Comparison of ENCODE assay signal across 8 mouse cellular contexts in the genomic region with DNA sequence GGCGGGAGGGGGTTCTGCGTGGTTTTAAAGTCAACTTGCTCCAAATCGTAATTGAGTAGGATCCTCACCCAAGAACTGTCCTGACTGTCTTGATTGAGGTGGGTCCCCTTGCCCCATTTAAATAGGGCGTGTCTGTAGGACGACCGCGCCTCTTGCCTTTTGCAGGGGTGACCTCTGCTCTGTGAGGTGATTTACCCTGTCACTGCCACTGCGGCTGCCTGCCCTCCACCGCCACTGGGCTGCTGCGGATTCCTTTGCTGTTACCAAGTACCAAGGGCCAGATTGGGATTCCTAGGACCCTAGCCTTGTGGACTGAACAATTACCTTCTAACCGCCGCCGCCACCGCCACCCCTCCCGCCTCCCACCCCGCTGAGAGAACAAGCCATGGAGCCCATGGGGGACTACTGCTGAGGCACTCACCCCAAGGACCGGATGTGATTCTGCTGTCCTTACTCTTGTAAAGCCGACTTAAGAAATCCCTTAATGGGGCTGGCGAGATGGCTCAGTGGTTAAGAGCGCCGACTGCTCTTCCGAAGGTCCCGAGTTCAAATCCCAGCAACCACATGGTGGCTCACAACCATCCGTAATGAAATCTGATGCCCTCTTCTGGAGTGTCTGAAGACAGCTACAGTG. TPM values are rescaled to one million over a fixed set of nuclear protein-coding genes. Genes with fewer than 3 reads are reported as not detected.
DNase-seq lines count a peak whose midpoint lies in the region; ATAC-seq and TF ChIP-seq lines count a peak whose summit lies in the region.

No protein-coding gene starts in this region.

- no peak overlapping the region for H3K27ac ChIP-seq in embryonic facial prominence, embryonic 14.5 days (replicated peaks; ENCODE audit: low read depth, low read length)
- H3K27ac ChIP-seq in hindbrain, embryonic 13.5 days, result no peak overlapping the region
- H3K27ac ChIP-seq in liver, adult 2 months (replicated peaks; ENCODE audit: insufficient read depth, low read depth, low read length), result no peak overlapping the region
- no peak overlapping the region for H3K27ac ChIP-seq in neural tube, embryonic 12.5 days

- no peaks in the 10 kb centered on the region for H3K4me1 ChIP-seq in embryonic facial prominence, embryonic 14.5 days (ENCODE audit: control insufficient read depth, insufficient read depth, low read length)
- peaks cover 5% of the 10 kb centered on the region; the same call in 1 of the 2 replicates for H3K4me1 ChIP-seq in hindbrain, embryonic 13.5 days (replicated peaks)
- no peaks in the 10 kb centered on the region for H3K4me1 ChIP-seq in liver, adult 2 months (ENCODE audit: control insufficient read depth, insufficient read depth, low read length)
- H3K4me1 ChIP-seq in neural tube, embryonic 12.5 days, result peaks cover 3% of the 10 kb centered on the region; the same call in 1 of the 2 replicates

- ATAC-seq in embryonic facial prominence, embryonic 14.5 days (ENCODE audit: low read depth), result peak; percentile 30; the same call in 1 of the 2 replicates
- no peak for ATAC-seq in hindbrain, embryonic 13.5 days (ENCODE audit: low FRiP score)
- 0 out of 2 replicates have a peak, but pooled peaks have one; percentile 33 for ATAC-seq in neural tube, embryonic 12.5 days (ENCODE audit: low FRiP score, low read depth)

- no peaks in the 10 kb centered on the region for H3K27me3 ChIP-seq in embryonic facial prominence, embryonic 14.5 days (replicated peaks; ENCODE audit: control insufficient read depth, insufficient read depth, low read length)
- H3K27me3 ChIP-seq in hindbrain, embryonic 13.5 days, result no peaks in the 10 kb centered on the region
- no peaks in the 10 kb centered on the region for H3K27me3 ChIP-seq in liver, adult 2 months (ENCODE audit: control insufficient read depth, insufficient read depth, low read length)
- H3K27me3 ChIP-seq in neural tube, embryonic 12.5 days (replicated peaks), result no peaks in the 10 kb centered on the region

- no peak for TF ChIP-seq CTCF in liver, adult 2 months (IDR thresholded peaks at IDR 0.05; ENCODE audit: low read depth, low read length)

- no peak overlapping the region for H3K9ac ChIP-seq in embryonic facial prominence, embryonic 14.5 days (ENCODE audit: low read depth, low read length)
- H3K9ac ChIP-seq in hindbrain, embryonic 13.5 days, result no peak overlapping the region
- H3K9ac ChIP-seq in liver, adult 2 months (ENCODE audit: low read depth, low read length), result no peak overlapping the region
- H3K9ac ChIP-seq in neural tube, embryonic 12.5 days, result no peak overlapping the region

- 8% methylated on average over 23 of the region's 24 CpGs for WGBS in embryonic facial prominence, embryonic 14.5 days
- WGBS in hindbrain, embryonic 13.5 days, result 7% methylated on average over 24 of the region's 24 CpGs
- 20% methylated on average over 24 of the region's 24 CpGs for WGBS in liver, adult 2 months
- WGBS in neural tube, embryonic 12.5 days, result 12% methylated on average over 24 of the region's 24 CpGs

- peak overlapping the region; percentile 55 for H3K4me2 ChIP-seq in embryonic facial prominence, embryonic 14.5 days (ENCODE audit: low read depth, low read length)
- peak overlapping the region; percentile 34 for H3K4me2 ChIP-seq in hindbrain, embryonic 13.5 days
- peak overlapping the region; percentile 47 for H3K4me2 ChIP-seq in neural tube, embryonic 12.5 days (replicated peaks)

- 0 out of 2 replicates have a peak, but pooled peaks cover 3% of the 10 kb centered on the region for H3K9me3 ChIP-seq in embryonic facial prominence, embryonic 14.5 days (ENCODE audit: control insufficient read depth, low read length)
- H3K9me3 ChIP-seq in hindbrain, embryonic 13.5 days, result no peaks in the 10 kb centered on the region
- no peaks in the 10 kb centered on the region for H3K9me3 ChIP-seq in neural tube, embryonic 12.5 days

- peak; percentile 43 for DNase-seq in adrenal gland, postnatal 10 days
- DNase-seq in adrenal gland, adult 18-20 months (ENCODE audit: low spot score in 2 of 2), result no peak
- peak; percentile 25 for DNase-seq in embryonic facial prominence, embryonic 14.5 days (ENCODE audit: low spot score)
- no peak for DNase-seq in liver, adult 2 months (ENCODE audit: extremely low read depth, low read depth, low spot score)
- DNase-seq in c-Kit-positive CD71-positive TER-119-positive erythroid progenitor cells, embryonic 14.5 days (ENCODE audit: low spot score), result no peak
- no peak for DNase-seq in layer of hippocampus, postnatal 36 days

- H3K79me2 ChIP-seq in liver, adult 2 months (ENCODE audit: control insufficient read depth, insufficient read depth, low read length), result no peaks in the 10 kb centered on the region

- no peaks in the 10 kb centered on the region for H3K36me3 ChIP-seq in embryonic facial prominence, embryonic 14.5 days (ENCODE audit: control insufficient read depth, insufficient read depth, low read length)
- no peaks in the 10 kb centered on the region for H3K36me3 ChIP-seq in hindbrain, embryonic 13.5 days
- no peaks in the 10 kb centered on the region for H3K36me3 ChIP-seq in liver, adult 2 months (ENCODE audit: control insufficient read depth, insufficient read depth, low read length)
- H3K36me3 ChIP-seq in neural tube, embryonic 12.5 days, result no peaks in the 10 kb centered on the region

- TF ChIP-seq POLR2A in liver, adult 2 months (IDR thresholded peaks at IDR 0.05; ENCODE audit: extremely low read depth, insufficient read depth, low read length), result no peak

- H3K4me3 ChIP-seq in embryonic facial prominence, embryonic 14.5 days (ENCODE audit: low read depth, low read length), result peak overlapping the region; percentile 35
- H3K4me3 ChIP-seq in hindbrain, embryonic 13.5 days, result peak overlapping the region; percentile 2; the same call in 1 of the 2 replicates
- H3K4me3 ChIP-seq in liver, adult 2 months (ENCODE audit: insufficient read depth, low read depth, low read length), result peak overlapping the region; percentile 23; the same call in 1 of the 2 replicates
- H3K4me3 ChIP-seq in neural tube, embryonic 12.5 days, result no peak overlapping the region

RNA-seq across cellular contexts. Expression of a gene that starts 20.2 kb away (rescaled TPM):
- 10 to 100 TPM; 38.1 to 41.3 TPM for total RNA-seq in adrenal gland, postnatal 10 days (2021)
- 10 to 100 TPM; 41.7 to 54.9 TPM for total RNA-seq in adrenal gland, adult 18-20 months (2021)
- 14.8 and 15.3 TPM in 2 replicates for polyA plus RNA-seq in embryonic facial prominence, embryonic 14.5 days (2014; fragmentation: Nextera tagmentation; extraction: Ambion mirVana)
- polyA plus RNA-seq in hindbrain, embryonic 13.5 days (2015; fragmentation: Nextera tagmentation; extraction: Ambion mirVana), result 19.9 and 21.4 TPM in 2 replicates
- 19.2 and 21.3 TPM in 2 replicates for total RNA-seq in liver, adult 2 months (2014; rRNA removed)
- 8.2 and 11.4 TPM in 2 replicates for polyA plus RNA-seq in liver, adult 2 months (2012; rRNA removed)
- polyA plus RNA-seq in neural tube, embryonic 12.5 days (2016; fragmentation: Nextera tagmentation; extraction: Ambion mirVana), result 21.3 and 23.6 TPM in 2 replicates
- 10 to 100 TPM; 80.4 to 82.1 TPM for total RNA-seq in layer of hippocampus, postnatal 36 days (2021)

RNA-seq across cellular contexts. Expression of a gene that starts 53.1 kb away (rescaled TPM):
- total RNA-seq in adrenal gland, postnatal 10 days (2021), result 1 to 10 TPM; 4.8 to 8.3 TPM
- total RNA-seq in adrenal gland, adult 18-20 months (2021), result 1 to 10 TPM; 3.4 to 3.9 TPM
- polyA plus RNA-seq in embryonic facial prominence, embryonic 14.5 days (2014; fragmentation: Nextera tagmentation; extraction: Ambion mirVana), result 10.2 and 11.1 TPM in 2 replicates
- 5.4 and 6.2 TPM in 2 replicates for polyA plus RNA-seq in hindbrain, embryonic 13.5 days (2015; fragmentation: Nextera tagmentation; extraction: Ambion mirVana)
- total RNA-seq in liver, adult 2 months (2014; rRNA removed), result 1.8 and 2.3 TPM in 2 replicates
- 1.9 and 2.1 TPM in 2 replicates for polyA plus RNA-seq in liver, adult 2 months (2012; rRNA removed)
- 7.0 and 8.3 TPM in 2 replicates for polyA plus RNA-seq in neural tube, embryonic 12.5 days (2016; fragmentation: Nextera tagmentation; extraction: Ambion mirVana)
- total RNA-seq in layer of hippocampus, postnatal 36 days (2021), result 1 to 10 TPM; 2.8 to 3.5 TPM

Comparison
In these comparisons a context has a peak if more than half of its experiments do, and no peak if none do; other contexts are left out.
1. DNase-seq: peak in adrenal gland, postnatal 10 days (single experiment) and embryonic facial prominence, embryonic 14.5 days (single experiment); none in adrenal gland, adult 18-20 months (0 of 2), liver, adult 2 months (single experiment), c-Kit-positive CD71-positive TER-119-positive erythroid progenitor cells, embryonic 14.5 days (single experiment) and layer of hippocampus, postnatal 36 days (0 of 2).
2. Peak in every context shown above with its lines, with median percentiles within 50 percentile points of each other: H3K4me2 ChIP-seq.